Mouse (Mus musculus): Measurements from ENCODE around the gene Gm17509.

GRCm38 (mm10) chr13:117217621-117218020 is 3.3 kb downstream of the Gm17509 start:
- TF ChIP-seq POLR2A (IDR thresholded peaks at IDR 0.05; ENCODE audit: borderline replicate concordance, low read depth, low read length), result no peak
- TF ChIP-seq CTCF (IDR thresholded peaks at IDR 0.05; ENCODE audit: low read depth, low read length), result no peak
